Mouse (Mus musculus) C2C12 (cell line): Measurements from ENCODE around the gene Rfc4. TPM values are rescaled to one million over a fixed set of nuclear protein-coding genes. Genes with fewer than 3 reads are reported as not detected.

Experiments used
- H3K27me3 ChIP-seq: one replicate; pipeline ENCODE4 v1.6.1; 2011; ENCODE audit not compliant: control insufficient read depth, insufficient read depth, insufficient read length
- H3K36me3 ChIP-seq: one replicate; pipeline ENCODE4 v1.6.1; 2011; ENCODE audit not compliant: control insufficient read depth, insufficient read depth
- H3K4me3 ChIP-seq: one replicate; pipeline ENCODE4 v1.5.1; 2011; ENCODE audit warnings: mild to moderate bottlenecking, control low read depth; ENCODE audit not compliant: poor library complexity, insufficient read depth, severe bottlenecking
- H3K79me2 ChIP-seq: one replicate; pipeline ENCODE4 v1.6.1; 2011; ENCODE audit not compliant: control insufficient read depth, insufficient read depth
- H3K79me3 ChIP-seq: one replicate; pipeline ENCODE4 v1.6.1; 2011; ENCODE audit warnings: low read depth, control low read depth
- H3ac ChIP-seq: one replicate; pipeline ENCODE3; 2011; ENCODE audit warnings: low read depth; ENCODE audit not compliant: control insufficient read depth, insufficient read length
- CEBPB ChIP-seq: IDR thresholded peaks from one replicate; pipeline ENCODE4 v1.6.1; 2011; ENCODE audit warnings: low read depth, mild to moderate bottlenecking, control low read depth, moderate library complexity
- CTCF ChIP-seq: IDR thresholded peaks from one replicate; pipeline ENCODE4 v1.5.1; 2011; ENCODE audit not compliant: control insufficient read depth, insufficient read depth, insufficient read length
- FOSL1 ChIP-seq: IDR thresholded peaks from one replicate; pipeline ENCODE4 v1.8.0; 2011; ENCODE audit warnings: mild to moderate bottlenecking, low read length; ENCODE audit not compliant: poor library complexity, insufficient read depth, severe bottlenecking
- MAX ChIP-seq: IDR thresholded peaks from one replicate; pipeline ENCODE4 v1.6.1; 2011; ENCODE audit warnings: mild to moderate bottlenecking, control low read depth
- MYOD1 ChIP-seq: IDR thresholded peaks from one replicate; pipeline ENCODE4 v1.6.1; 2011; ENCODE audit warnings: low read depth; ENCODE audit not compliant: control insufficient read depth, insufficient read length
- MYOG ChIP-seq: IDR thresholded peaks from one replicate; pipeline ENCODE4 v1.6.1; 2011; ENCODE audit not compliant: control insufficient read depth, insufficient read length; ENCODE audit errors: extremely low read depth
- USF1 ChIP-seq: IDR thresholded peaks from one replicate; pipeline ENCODE4 v1.6.1; 2011; ENCODE audit warnings: low read depth, mild to moderate bottlenecking, control low read depth, moderate library complexity
- long read RNA-seq, 2 experiments: library from polyadenylated mRNA; unstranded; transcript quantifications; one replicate each; pipeline ENCODE4 v2.0.0; 2019 to 2020
- polyA plus RNA-seq: library from polyadenylated mRNA; unstranded; fragments of >200 nt; fragmentation: generic; extraction: Trizol; gene quantifications from one replicate; pipeline ENCODE4 v1.2.1, GENCODE M21; 2012; ENCODE audit warnings: missing spikeins

The Rfc4 gene
- 39.8 TPM for polyA plus RNA-seq
- long read RNA-seq, experiment 1, transcript Rfc4-201 (11 exons, 1,228 nt): major isoform, 43 of 53 reads
- long read RNA-seq, experiment 1, partial matches to known transcripts: 7 of 53 reads
- long read RNA-seq, experiment 1, other reads (novel, unspliced or antisense): 3 of 53 reads
- long read RNA-seq, experiment 2, transcript Rfc4-201 (11 exons, 1,228 nt): major isoform, 75 of 85 reads
- long read RNA-seq, experiment 2, partial matches to known transcripts: 5 of 85 reads
- long read RNA-seq, experiment 2, other reads (novel, unspliced or antisense): 3 of 85 reads

DNA sequence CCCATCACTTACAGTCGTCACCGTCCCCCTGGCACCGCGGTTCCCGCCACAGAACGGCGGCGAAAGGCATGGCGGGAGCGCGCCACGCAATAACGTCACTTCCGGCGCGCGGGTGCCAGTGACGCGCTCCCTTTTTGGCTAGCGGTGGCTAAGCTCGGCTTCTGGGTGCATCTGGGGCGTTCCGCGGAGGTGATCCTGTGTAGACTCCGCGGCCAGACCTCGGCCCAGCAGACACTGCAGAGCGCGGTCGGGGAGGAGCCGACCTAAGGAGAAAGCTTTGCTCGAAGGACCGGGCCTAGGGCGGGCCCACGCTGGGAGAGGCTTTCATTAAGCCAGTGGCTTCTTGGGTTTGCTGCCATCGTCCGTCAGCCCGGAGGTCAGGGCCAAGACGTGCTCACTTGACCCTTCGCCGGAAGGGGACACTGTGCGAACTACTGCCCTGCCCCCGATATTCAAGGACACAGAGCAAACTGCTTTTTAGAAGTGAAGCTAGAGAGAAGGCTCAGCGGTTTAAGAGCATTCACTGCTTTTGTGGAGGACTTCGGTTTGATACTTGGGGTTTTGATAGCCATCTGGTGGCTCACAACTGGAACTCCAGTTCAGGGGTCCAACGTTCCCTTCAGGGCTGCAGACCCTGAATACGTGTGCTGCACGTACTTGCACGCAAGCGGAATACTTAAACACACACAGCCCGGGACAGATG is at the start of gene Rfc4:
TSS of gene Rfc4 (minus strand) at position 65 of the 703 bp plus-strand sequence.
- peak within 1 kb of the TSS; percentile 85 for H3ac ChIP-seq
- peaks cover 22% of the 10 kb centered on the region for H3K36me3 ChIP-seq
- H3K79me3 ChIP-seq: peaks cover 21% of the 10 kb centered on the region
- H3K4me3 ChIP-seq: peak within 1 kb of the TSS; percentile 74
- no peaks in the 10 kb centered on the region for H3K27me3 ChIP-seq
- H3K79me2 ChIP-seq: peaks cover 35% of the 10 kb centered on the region
- peak; percentile 61 for TF ChIP-seq MAX
- no peak for TF ChIP-seq MYOG

DNA sequence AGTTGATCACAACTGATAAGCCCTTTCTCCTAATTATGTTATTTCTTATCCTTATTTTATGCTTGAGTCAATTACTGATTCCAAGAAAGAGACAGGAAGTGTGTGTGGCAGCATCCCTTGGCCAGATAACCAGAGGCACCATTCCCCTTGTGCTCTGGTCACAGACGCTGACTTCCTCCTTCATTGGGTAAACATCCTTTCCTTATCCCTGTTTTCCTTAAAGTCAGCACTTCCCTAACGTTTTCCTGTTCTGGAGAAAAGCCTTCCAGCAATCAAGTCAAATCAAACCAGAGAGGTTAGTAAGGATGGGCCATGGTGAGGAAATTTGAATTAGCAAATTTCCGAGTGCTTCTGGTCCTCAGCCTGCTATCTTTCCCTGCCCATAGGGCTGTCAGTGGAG is 48.4 kb upstream of the Rfc4 start:
- Histone ChIP-seq H3K27me3 (no peaks in the 10 kb centered on the region), H3K79me2 (no peaks in the 10 kb centered on the region), H3ac (no peak overlapping the region), H3K79me3 (no peaks in the 10 kb centered on the region), H3K36me3 (no peaks in the 10 kb centered on the region), H3K4me3 (no peak overlapping the region)
- TF ChIP-seq FOSL1 (no peak), CEBPB (no peak), MAX (no peak), CTCF (no peak), MYOD1 (no peak), USF1 (no peak), MYOG (no peak)

DNA sequence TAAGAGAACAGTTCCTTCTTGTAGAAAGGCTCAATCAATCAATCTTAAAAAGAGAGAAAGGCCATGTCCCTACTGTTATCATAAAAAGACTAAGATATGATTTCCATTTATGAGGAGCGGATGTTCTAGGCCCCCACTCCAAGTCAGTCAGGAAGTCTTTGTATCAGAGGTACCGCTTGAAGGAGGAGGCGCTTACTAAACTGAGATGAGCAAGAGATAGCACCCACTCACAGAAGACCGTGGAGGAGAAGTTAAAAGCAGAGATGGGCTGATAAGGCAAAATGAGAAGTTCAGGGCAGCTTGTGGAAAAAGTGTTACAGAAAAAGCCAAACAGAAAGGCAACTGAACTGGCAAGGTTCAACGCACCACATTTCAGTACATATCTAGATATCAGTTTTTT is 47.3 kb upstream of the Rfc4 start:
- Histone ChIP-seq H3K79me3 (no peaks in the 10 kb centered on the region), H3K36me3 (no peaks in the 10 kb centered on the region), H3K27me3 (no peaks in the 10 kb centered on the region), H3K79me2 (no peaks in the 10 kb centered on the region), H3ac (no peak overlapping the region), H3K4me3 (no peak overlapping the region)
- TF ChIP-seq MYOG (no peak), CEBPB (no peak), USF1 (no peak), FOSL1 (no peak), MYOD1 (no peak), CTCF (no peak), MAX (no peak)

DNA sequence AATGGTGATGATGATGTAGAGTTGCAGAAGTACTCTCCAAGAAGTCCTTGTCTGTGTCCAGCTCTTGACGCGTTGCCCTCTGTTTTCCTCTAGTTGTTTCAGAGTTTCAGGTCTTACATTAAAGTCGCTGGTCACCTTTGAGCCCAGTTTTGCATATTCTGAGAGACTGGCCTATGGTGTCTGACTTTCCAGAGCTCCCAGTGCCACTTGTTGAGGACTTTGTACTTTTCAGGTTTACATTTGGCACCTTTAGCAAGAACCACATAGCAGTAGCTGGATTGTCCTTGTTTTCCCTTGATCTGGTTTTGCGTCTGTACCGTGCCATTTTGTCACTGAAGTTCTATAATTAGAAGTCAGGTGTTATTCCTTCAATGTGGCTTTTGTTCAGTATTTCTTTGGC is 46.4 kb upstream of the Rfc4 start:
- no peaks in the 10 kb centered on the region for H3K27me3 ChIP-seq
- no peak overlapping the region for H3ac ChIP-seq
- no peak overlapping the region for H3K4me3 ChIP-seq
- no peaks in the 10 kb centered on the region for H3K36me3 ChIP-seq
- H3K79me3 ChIP-seq: no peaks in the 10 kb centered on the region
- H3K79me2 ChIP-seq: no peaks in the 10 kb centered on the region
- TF ChIP-seq CTCF (no peak), USF1 (no peak), MYOD1 (no peak), CEBPB (no peak), MYOG (no peak), FOSL1 (no peak), MAX (no peak)

DNA sequence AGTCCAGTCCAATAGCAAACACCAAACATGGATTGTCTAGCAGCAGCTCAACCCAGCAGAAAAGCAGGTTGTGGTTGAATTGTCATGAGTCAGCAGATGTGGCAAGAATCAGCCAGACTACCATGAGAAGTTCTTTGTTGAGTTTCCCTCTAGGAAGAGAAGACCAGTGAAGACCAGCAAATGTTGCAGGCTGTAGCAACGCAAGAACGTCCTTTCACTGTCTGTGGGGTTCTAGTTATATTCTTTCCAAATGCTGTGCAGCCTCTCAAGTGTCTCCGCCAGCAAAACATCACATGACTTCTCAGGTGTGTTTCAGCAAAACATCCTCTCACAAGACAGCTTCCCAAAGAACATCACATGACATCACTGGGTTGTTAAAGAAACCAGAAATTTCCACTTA is 43.3 kb upstream of the Rfc4 start:
- no peaks in the 10 kb centered on the region for H3K79me2 ChIP-seq
- no peak overlapping the region for H3K4me3 ChIP-seq
- TF ChIP-seq USF1: no peak
- TF ChIP-seq MYOG: no peak
- TF ChIP-seq CTCF: no peak
- TF ChIP-seq FOSL1: no peak
- no peak for TF ChIP-seq MYOD1
- no peak for TF ChIP-seq CEBPB
- no peaks in the 10 kb centered on the region for H3K27me3 ChIP-seq
- H3K79me3 ChIP-seq: no peaks in the 10 kb centered on the region
- no peak overlapping the region for H3ac ChIP-seq
- no peaks in the 10 kb centered on the region for H3K36me3 ChIP-seq
